Comparison of ENCODE assay signal across 14 mouse cellular contexts in genomic region chr12:46721914-46722313, GRCm38 (mm10).
DNase-seq lines count a peak whose midpoint lies in the region; ATAC-seq and TF ChIP-seq lines count a peak whose summit lies in the region.
"Had no signal": no experiment of that assay in that cellular context is flagged by ENCODE, and none has a peak within 500 bp of the region (broad histone marks: within the 10 kb centered on the region; RNA-seq: fewer than 3 reads in every experiment).

No protein-coding gene starts in this region.

- H3K9me3 ChIP-seq in forebrain, embryonic 15.5 days, result no peaks in the 10 kb centered on the region
- H3K9me3 ChIP-seq in neural tube, embryonic 14.5 days (ENCODE audit: control insufficient read depth, low read length), result no peaks in the 10 kb centered on the region
- H3K9me3 ChIP-seq in heart, embryonic 11.5 days (replicated peaks; ENCODE audit: control insufficient read depth, low read length), result no peaks in the 10 kb centered on the region

- H3K27ac ChIP-seq in cerebellum, adult 2 months (ENCODE audit: insufficient read depth, low read length), result peak overlapping the region; percentile 33; the same call in 1 of the 2 replicates
- H3K27ac ChIP-seq in forebrain, embryonic 15.5 days (replicated peaks), result no peak overlapping the region
- no peak overlapping the region for H3K27ac ChIP-seq in neural tube, embryonic 14.5 days (ENCODE audit: low read depth, low read length)
- no peak overlapping the region for H3K27ac ChIP-seq in heart, embryonic 11.5 days (ENCODE audit: low read depth, low read length)
- H3K27ac ChIP-seq: left cerebral cortex, adult 2 months had no signal

- H3K4me2 ChIP-seq in forebrain, embryonic 15.5 days (replicated peaks), result no peak overlapping the region
- H3K4me2 ChIP-seq in neural tube, embryonic 14.5 days (ENCODE audit: low read depth, low read length), result no peak overlapping the region
- no peak overlapping the region for H3K4me2 ChIP-seq in heart, embryonic 11.5 days
- H3K4me2 ChIP-seq: liver, embryonic 11.5 days had no signal

- no peak overlapping the region for H3K9ac ChIP-seq in forebrain, embryonic 15.5 days (replicated peaks)
- H3K9ac ChIP-seq in neural tube, embryonic 14.5 days (replicated peaks; ENCODE audit: low read depth, low read length), result no peak overlapping the region
- no peak overlapping the region for H3K9ac ChIP-seq in heart, embryonic 11.5 days (ENCODE audit: low read depth, low read length)

- no peaks in the 10 kb centered on the region for H3K27me3 ChIP-seq in cerebellum, adult 2 months (ENCODE audit: control insufficient read depth, insufficient read depth, low read length)
- no peaks in the 10 kb centered on the region for H3K27me3 ChIP-seq in forebrain, embryonic 15.5 days
- no peaks in the 10 kb centered on the region for H3K27me3 ChIP-seq in neural tube, embryonic 14.5 days (ENCODE audit: control insufficient read depth, insufficient read depth, low read length)
- H3K27me3 ChIP-seq in heart, embryonic 11.5 days (ENCODE audit: control insufficient read depth, insufficient read depth, low read length), result no peaks in the 10 kb centered on the region

- 5% methylated on average over 8 of the region's 8 CpGs for WGBS in cerebellum, adult 2 months
- 32% methylated on average over 8 of the region's 8 CpGs for WGBS in forebrain, embryonic 15.5 days
- WGBS in neural tube, embryonic 14.5 days, result 31% methylated on average over 8 of the region's 8 CpGs
- 67% methylated on average over 8 of the region's 8 CpGs for WGBS in heart, embryonic 11.5 days (ENCODE audit: insufficient replicate concordance)

- peaks cover 9% of the 10 kb centered on the region; the same call in 1 of the 2 replicates for H3K4me1 ChIP-seq in cerebellum, adult 2 months (ENCODE audit: control insufficient read depth, insufficient read depth, low read length)
- peaks cover 4% of the 10 kb centered on the region; the same call in 1 of the 2 replicates for H3K4me1 ChIP-seq in forebrain, embryonic 15.5 days
- H3K4me1 ChIP-seq in neural tube, embryonic 14.5 days (ENCODE audit: control insufficient read depth, insufficient read depth, low read length), result 0 out of 2 replicates have a peak, but pooled peaks cover 5% of the 10 kb centered on the region
- H3K4me1 ChIP-seq in heart, embryonic 11.5 days (ENCODE audit: control insufficient read depth, insufficient read depth, low read length), result no peaks in the 10 kb centered on the region

- no peak for TF ChIP-seq CTCF in cerebellum, adult 2 months (IDR thresholded peaks at IDR 0.05; ENCODE audit: borderline replicate concordance, insufficient read depth, low read depth, low read length)

- no peaks in the 10 kb centered on the region for H3K36me3 ChIP-seq in forebrain, embryonic 15.5 days
- H3K36me3 ChIP-seq in neural tube, embryonic 14.5 days (ENCODE audit: control insufficient read depth, insufficient read depth, low read length), result no peaks in the 10 kb centered on the region
- H3K36me3 ChIP-seq in heart, embryonic 11.5 days (ENCODE audit: control insufficient read depth, insufficient read depth, low read length), result no peaks in the 10 kb centered on the region

- H3K4me3 ChIP-seq in cerebellum, adult 2 months (replicated peaks; ENCODE audit: insufficient read depth, low read depth, low read length), result peak overlapping the region; percentile 29
- no peak overlapping the region for H3K4me3 ChIP-seq in forebrain, embryonic 15.5 days
- H3K4me3 ChIP-seq in neural tube, embryonic 14.5 days (ENCODE audit: low read depth, low read length), result no peak overlapping the region
- no peak overlapping the region for H3K4me3 ChIP-seq in heart, embryonic 11.5 days (ENCODE audit: low read depth, low read length)
- H3K4me3 ChIP-seq: left cerebral cortex, adult 2 months had no signal

- DNase-seq in frontal cortex, adult 2 months (ENCODE audit: extremely low spot score in 1 of 2, low spot score in 1 of 2), result no peak
- peak; percentile 70 to 89 for DNase-seq in cerebellum, adult 2 months
- DNase-seq in thymus, postnatal 14 days, result no peak
- DNase-seq in kidney, postnatal 10 days, result no peak
- DNase-seq: B cell, adult 2 months; kidney, postnatal 4 days; lung, postnatal 36 days; right cerebral cortex, postnatal 4 days had no signal

- no peak for TF ChIP-seq POLR2A in cerebellum, adult 2 months (IDR thresholded peaks at IDR 0.05; ENCODE audit: borderline replicate concordance, insufficient read depth, low read length)

- peak; percentile 57; the same call in 1 of the 2 replicates for ATAC-seq in frontal cortex, adult (ENCODE audit: low TSS enrichment)
- ATAC-seq in forebrain, embryonic 15.5 days (replicated peaks), result 0 out of 2 replicates have a peak, but pooled peaks have one; percentile 48
- ATAC-seq in neural tube, embryonic 14.5 days (ENCODE audit: low read depth), result peak; percentile 68
- no peak for ATAC-seq in heart, embryonic 11.5 days (replicated peaks; ENCODE audit: insufficient number of reproducible peaks, low FRiP score, low TSS enrichment)

Comparison
In these comparisons a context has a peak if more than half of its experiments do, and no peak if none do; other contexts are left out.
1. DNase-seq: peak in cerebellum, adult 2 months (2 of 2); none in frontal cortex, adult 2 months (0 of 2), thymus, postnatal 14 days (single experiment) and kidney, postnatal 10 days (single experiment).